Comparison of ENCODE assay signal across 17 mouse cellular contexts in genomic region chr7:6779172-6779571, GRCm38 (mm10). TPM values are rescaled to one million over a fixed set of nuclear protein-coding genes. Genes with fewer than 3 reads are reported as not detected.
"Had no signal": no experiment of that assay in that cellular context is flagged by ENCODE, and none has a peak within 500 bp of the region (broad histone marks: within the 10 kb centered on the region; RNA-seq: fewer than 3 reads in every experiment).

No protein-coding gene starts in this region.

- DNase-seq: kidney, adult 11 months; kidney, adult 9 months; kidney, postnatal 4 days; lung, adult 18-20 months; retina, postnatal 1 day; right cerebral cortex, postnatal 4 days; thymus, postnatal 36 days had no signal

- H3K9me3 ChIP-seq: limb, embryonic 13.5 days; midbrain, embryonic 12.5 days; neural tube, embryonic 13.5 days had no signal

- H3K27ac ChIP-seq: kidney, postnatal 0 days; layer of hippocampus, adult 2 months; liver, embryonic 14.5 days; midbrain, embryonic 12.5 days; neural tube, embryonic 13.5 days had no signal

- H3K4me2 ChIP-seq: limb, embryonic 13.5 days; midbrain, embryonic 12.5 days; neural tube, embryonic 13.5 days had no signal

- H3K4me3 ChIP-seq: layer of hippocampus, adult 2 months; limb, embryonic 13.5 days; midbrain, embryonic 12.5 days; neural tube, embryonic 13.5 days had no signal

- H3K9ac ChIP-seq: limb, embryonic 13.5 days; liver, embryonic 14.5 days; midbrain, embryonic 12.5 days; neural tube, embryonic 13.5 days had no signal

- H3K36me3 ChIP-seq: limb, embryonic 13.5 days; midbrain, embryonic 12.5 days; neural tube, embryonic 13.5 days had no signal

- ATAC-seq: midbrain, embryonic 16.5 days had no signal

- H3K27me3 ChIP-seq: limb, embryonic 13.5 days; midbrain, embryonic 12.5 days; neural tube, embryonic 13.5 days had no signal

RNA-seq across cellular contexts. Expression of gene Usp29, which starts 48.8 kb away (rescaled TPM):
- total RNA-seq: megakaryocyte-erythroid progenitor cell, adult 5-6 weeks had no signal
- polyA plus RNA-seq: liver, adult 2 months; spleen, adult 2 months had no signal

RNA-seq across cellular contexts. Expression of gene Peg3, which starts 48.9 kb away (rescaled TPM):
- total RNA-seq: megakaryocyte-erythroid progenitor cell, adult 5-6 weeks had no signal
